Mouse (Mus musculus) embryonic facial prominence, embryonic 14.5 days (tissue): Measurements from ENCODE around the gene Trabd. TPM values are rescaled to one million over a fixed set of nuclear protein-coding genes. Genes with fewer than 3 reads are reported as not detected.

ENCODE experiments used
- ATAC-seq: fragments of 200-750 bp; cut with Nextera tagmentation; 2 replicates; pipeline ENCODE4 v1.8.0; 2017; ENCODE audit warnings: low read depth, moderate number of reproducible peaks, moderate TSS enrichment
- DNase-seq: peaks from one replicate; pipeline ENCODE4 v3.0.0-alpha.2; 2015; ENCODE audit warnings: low spot score
- H3K27ac ChIP-seq: fragments of 300-500 bp; sonication (generic); replicated peaks from 2 replicates; pipeline ENCODE4 v1.5.1; 2014; ENCODE audit warnings: low read depth, mild to moderate bottlenecking, low read length, moderate library complexity
- H3K27me3 ChIP-seq: fragments of 300-500 bp; sonication (generic); replicated peaks from 2 replicates; pipeline ENCODE4 v1.6.1; 2014; ENCODE audit warnings: low read length; ENCODE audit not compliant: control insufficient read depth, insufficient read depth
- H3K36me3 ChIP-seq: fragments of 300-500 bp; sonication (generic); 2 replicates; pipeline ENCODE4 v1.6.1; 2014; ENCODE audit warnings: low read length, mixed read lengths; ENCODE audit not compliant: control insufficient read depth, insufficient read depth
- H3K4me1 ChIP-seq: fragments of 300-500 bp; sonication (generic); 2 replicates; pipeline ENCODE4 v1.6.1; 2014; ENCODE audit warnings: antibody characterized with exemption, low read length; ENCODE audit not compliant: control insufficient read depth, insufficient read depth
- H3K4me2 ChIP-seq: fragments of 300-500 bp; sonication (generic); 2 replicates; pipeline ENCODE4 v1.6.1; 2014; ENCODE audit warnings: low read depth, mild to moderate bottlenecking, low read length, moderate library complexity, mixed read lengths
- H3K4me3 ChIP-seq: fragments of 300-500 bp; sonication (generic); 2 replicates; pipeline ENCODE4 v1.5.1; 2014; ENCODE audit warnings: low read depth, mild to moderate bottlenecking, low read length
- H3K9ac ChIP-seq: fragments of 300-500 bp; sonication (generic); 2 replicates; pipeline ENCODE4 v1.6.1; 2014; ENCODE audit warnings: low read depth, mild to moderate bottlenecking, low read length, moderate library complexity, mixed read lengths
- H3K9me3 ChIP-seq: fragments of 300-500 bp; sonication (generic); 2 replicates; pipeline ENCODE4 v1.6.1; 2016; ENCODE audit warnings: low read length; ENCODE audit not compliant: control insufficient read depth
- WGBS: fragments of 180-500 bp; shearing (Covaris S2); extraction: QIAGEN DNeasy Blood & Tissue Kit; methylation state at CpG from one replicate; pipeline ENCODE4 v1.1.7; 2014; 5-methylcytosine and 5-hydroxymethylcytosine counted together
- polyA plus RNA-seq: library from polyadenylated mRNA; unstranded; fragments of >200 nt; fragmentation: Nextera tagmentation; extraction: Ambion mirVana; gene quantifications from 2 replicates; pipeline ENCODE4 v1.2.1, GENCODE M21; 2014

Gene Trabd
- polyA plus RNA-seq, 1 experiment from 2014 or later, result 41.4 TPM

GRCm38 (mm10) chr15:89073993-89074603, 826 bp upstream of the Trabd start:
- Histone ChIP-seq H3K4me3 (no peak overlapping the region), H3K9me3 (no peaks in the 10 kb centered on the region), H3K27me3 (peaks cover 4% of the 10 kb centered on the region), H3K4me2 (no peak overlapping the region), H3K36me3 (no peaks in the 10 kb centered on the region), H3K27ac (no peak overlapping the region), H3K9ac (no peak overlapping the region), H3K4me1 (peaks cover 31% of the 10 kb centered on the region)
- ATAC-seq (no peak), DNase-seq (no peak)
- 72% methylated on average over 10 of the region's 10 CpGs for WGBS

DNA sequence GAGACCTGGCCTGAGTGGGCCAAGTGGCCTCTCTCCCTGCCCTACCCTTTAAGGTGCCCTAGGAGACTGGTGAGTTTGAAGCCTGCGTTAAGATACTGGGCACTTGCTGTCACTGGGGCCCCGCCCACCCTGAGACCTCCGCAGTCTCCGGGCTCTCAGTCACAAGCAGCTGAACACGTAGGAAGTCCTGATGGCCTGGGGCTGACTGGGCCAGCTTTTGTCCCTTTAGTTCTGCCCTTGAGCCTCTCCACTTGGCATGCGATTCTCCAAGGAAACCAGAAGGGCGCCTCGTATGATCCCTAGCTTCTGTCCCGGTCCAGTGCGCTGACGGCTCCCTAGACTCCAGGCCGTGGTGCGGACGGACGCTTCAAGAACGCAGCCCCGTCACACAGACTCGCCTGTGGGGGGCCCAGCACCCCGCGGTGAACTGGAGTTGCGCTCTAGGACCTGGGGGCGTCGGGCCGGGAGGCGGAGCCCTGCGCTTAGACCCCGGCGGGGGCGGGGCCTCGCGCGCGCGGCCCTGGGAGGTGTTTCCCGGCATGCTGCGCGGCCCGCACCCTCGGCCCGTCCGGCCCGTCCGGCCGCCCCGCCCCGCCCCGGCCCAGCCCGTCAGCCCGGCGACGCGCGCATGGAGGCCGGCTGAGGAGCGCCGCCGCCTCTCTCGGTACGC, 689 bp downstream of the Trabd start:
- Histone ChIP-seq H3K4me1 (peaks cover 31% of the 10 kb centered on the region), H3K27ac (peak overlapping the region; percentile 87), H3K36me3 (peaks cover 9% of the 10 kb centered on the region; the same call in 1 of the 2 replicates), H3K9me3 (no peaks in the 10 kb centered on the region), H3K4me2 (peak overlapping the region; percentile 84), H3K27me3 (no peaks in the 10 kb centered on the region), H3K4me3 (peak overlapping the region; percentile 57), H3K9ac (peak overlapping the region; percentile 80)
- under 1% methylated on average over 21 of the region's 59 CpGs for WGBS
- DNase-seq (peak; percentile 95), ATAC-seq (peak; percentile 94)

DNA sequence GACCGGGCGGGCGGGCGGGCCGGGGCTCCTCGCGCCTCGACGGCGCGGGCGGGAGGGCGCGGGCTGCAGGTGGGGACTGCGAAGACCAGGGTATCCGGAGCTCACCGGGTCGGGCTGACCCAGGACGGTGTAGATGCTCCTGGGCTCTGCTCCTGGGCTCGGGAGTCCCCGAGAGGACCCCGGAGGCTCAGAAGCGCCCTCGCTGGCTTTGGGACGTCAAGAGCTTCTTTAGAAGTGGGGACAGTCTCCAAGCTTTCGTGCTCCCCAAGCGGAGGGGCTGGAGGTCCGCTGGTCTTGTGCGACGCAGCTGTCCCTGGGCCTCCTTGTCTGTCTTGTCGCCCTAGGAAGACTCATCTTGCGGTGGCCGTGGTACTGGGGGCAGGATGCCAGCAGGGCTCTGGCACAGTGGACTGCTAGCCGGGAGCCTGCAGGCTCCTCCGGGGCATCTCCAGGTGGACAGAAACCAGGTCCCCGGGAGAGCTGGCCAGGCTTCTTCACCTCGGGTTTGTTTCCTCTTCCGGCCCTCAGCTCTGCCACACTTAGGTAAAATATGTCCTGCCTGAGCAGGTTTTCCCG, 1.3 kb downstream of the Trabd start:
- no peak; the same call in none of the 2 replicates for ATAC-seq

GRCm38 (mm10) chr15:89078208-89078836, 3.4 kb downstream of the Trabd start:
- H3K36me3 ChIP-seq, result peaks cover 34% of the 10 kb centered on the region
- no peak for ATAC-seq
- H3K4me1 ChIP-seq, result peaks cover 31% of the 10 kb centered on the region
- no peak overlapping the region; the same call in 1 of the 2 replicates for H3K9ac ChIP-seq
- no peaks in the 10 kb centered on the region for H3K9me3 ChIP-seq
- no peak overlapping the region for H3K27ac ChIP-seq
- 65% methylated on average over 9 of the region's 9 CpGs for WGBS
- DNase-seq, result peak; percentile 30
- H3K4me2 ChIP-seq, result peak overlapping the region; percentile 84
- H3K27me3 ChIP-seq, result no peaks in the 10 kb centered on the region
- no peak overlapping the region for H3K4me3 ChIP-seq

More for the DNA sequence above, 1.3 kb downstream of the Trabd start:
- Histone ChIP-seq H3K4me2 (peak overlapping the region; percentile 84), H3K9ac (peak overlapping the region; percentile 80), H3K4me3 (peak overlapping the region; percentile 57), H3K36me3 (peaks cover 15% of the 10 kb centered on the region; the same call in 1 of the 2 replicates), H3K27ac (peak overlapping the region; percentile 62), H3K4me1 (peaks cover 31% of the 10 kb centered on the region), H3K27me3 (no peaks in the 10 kb centered on the region), H3K9me3 (no peaks in the 10 kb centered on the region)
- 0% methylated on average over 14 of the region's 39 CpGs for WGBS
- peak; percentile 40 for DNase-seq

DNA sequence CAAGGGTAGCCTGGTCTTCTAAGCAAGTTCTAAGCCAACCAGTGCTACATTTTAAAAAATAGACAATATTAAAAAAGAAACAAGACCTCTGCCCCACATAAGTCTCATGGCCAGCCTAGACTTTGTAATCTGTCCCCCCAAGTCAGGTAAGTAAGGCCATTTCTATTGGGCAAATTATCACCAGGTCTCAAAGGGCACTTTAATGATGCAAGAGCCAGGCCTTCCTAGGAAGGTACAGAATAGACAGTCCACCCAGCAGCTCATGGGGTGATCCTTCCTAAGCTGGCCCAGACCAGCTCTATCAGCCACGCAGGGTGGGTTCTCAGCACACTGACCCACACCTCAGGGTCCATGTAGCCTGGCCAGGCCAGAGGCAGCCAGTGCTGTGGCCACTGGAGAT, 9.0 kb downstream of the Trabd start:
- no peak overlapping the region for H3K27ac ChIP-seq
- H3K9me3 ChIP-seq, result no peaks in the 10 kb centered on the region
- DNase-seq (no peak), ATAC-seq (no peak)
- H3K9ac ChIP-seq, result no peak overlapping the region
- peaks cover 72% of the 10 kb centered on the region for H3K36me3 ChIP-seq
- 89% methylated on average over 1 of the region's 1 CpGs for whole genome bisulfite sequencing
- no peaks in the 10 kb centered on the region for H3K27me3 ChIP-seq
- H3K4me2 ChIP-seq, result no peak overlapping the region
- H3K4me3 ChIP-seq, result no peak overlapping the region
- no peaks in the 10 kb centered on the region for H3K4me1 ChIP-seq

GRCm38 (mm10) chr15:89084826-89085225, 9.9 kb downstream of the Trabd start:
- 90% methylated on average over 2 of the region's 2 CpGs for WGBS
- no peak for ATAC-seq
- no peaks in the 10 kb centered on the region for H3K27me3 ChIP-seq
- DNase-seq, result no peak
- H3K4me3 ChIP-seq, result no peak overlapping the region
- H3K4me2 ChIP-seq, result no peak overlapping the region
- H3K4me1 ChIP-seq, result peaks cover 2% of the 10 kb centered on the region
- no peak overlapping the region for H3K27ac ChIP-seq
- H3K36me3 ChIP-seq, result peaks cover 66% of the 10 kb centered on the region
- no peaks in the 10 kb centered on the region for H3K9me3 ChIP-seq
- H3K9ac ChIP-seq, result no peak overlapping the region

- Histone ChIP-seq H3K4me3 (peak within 1 kb of the TSS; percentile 98), H3K27me3 (no peaks in the 10 kb centered on the region), H3K9me3 (no peaks in the 10 kb centered on the region), H3K4me2 (peak within 1 kb of the TSS; percentile 95), H3K9ac (peak within 1 kb of the TSS; percentile 95), H3K27ac (peak within 1 kb of the TSS; percentile 63), H3K4me1 (peaks cover 9% of the 10 kb centered on the region), H3K36me3 (peaks cover 51% of the 10 kb centered on the region)
- peak; percentile 94 for ATAC-seq
- WGBS, result 4% methylated on average over 15 of the region's 38 CpGs
- peak; percentile 95 for DNase-seq
Observed at GRCm38 (mm10) chr15:89088607-89089247, 13.8 kb downstream of the Trabd start, which contains the start of gene Selenoo. Selenoo (plus strand) TSS chr15:89089084.
